Mouse (Mus musculus) thymus, postnatal 0 days (tissue): ENCODE measurements around the gene Fcer2a. TPM values are rescaled to one million over a fixed set of nuclear protein-coding genes. Genes with fewer than 3 reads are reported as not detected.

Experiments used
- DNase-seq: peaks from one replicate; pipeline ENCODE4 v3.0.0-alpha.2; 2015; ENCODE audit warnings: low spot score
- polyA plus RNA-seq: library from polyadenylated mRNA; unstranded; fragments of >200 nt; fragmentation: Nextera tagmentation; extraction: Ambion mirVana; gene quantifications from 2 replicates; pipeline ENCODE4 v1.2.1, GENCODE M21; 2015

Fcer2a gene
- polyA plus RNA-seq, result 0.31 and 0.37 TPM in 2 replicates

GRCm38 (mm10) chr8:3694121-3694520 is at the start of gene Fcer2a:
Fcer2a (minus strand) TSS chr8:3694175.
- DNase-seq, result no peak

DNA sequence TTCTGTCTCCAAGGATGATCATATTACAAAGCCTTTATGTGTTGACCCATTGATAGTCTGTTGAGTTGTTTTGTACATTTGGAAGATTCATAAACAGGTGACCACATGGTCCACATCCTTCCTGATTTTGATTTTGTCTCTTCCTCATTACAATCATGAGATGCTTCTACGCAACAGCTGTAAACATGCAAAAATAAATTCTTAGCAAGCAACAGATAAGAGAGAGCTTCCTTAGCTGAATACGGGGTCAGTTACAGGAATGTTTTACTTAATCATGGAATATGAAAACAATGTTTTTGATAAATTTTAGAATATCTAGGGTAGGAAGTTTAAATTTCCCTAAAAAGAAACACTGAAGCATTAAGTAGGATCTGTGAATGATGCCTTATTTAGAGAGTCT is 43.0 kb upstream of the Fcer2a start:
- no peak for DNase-seq

GRCm38 (mm10) chr8:3735599-3735998 is 41.6 kb upstream of the Fcer2a start:
- DNase-seq, result no peak

- DNase-seq, result no peak
Observed at GRCm38 (mm10) chr8:3734084-3734483, 40.1 kb upstream of the Fcer2a start.

DNA sequence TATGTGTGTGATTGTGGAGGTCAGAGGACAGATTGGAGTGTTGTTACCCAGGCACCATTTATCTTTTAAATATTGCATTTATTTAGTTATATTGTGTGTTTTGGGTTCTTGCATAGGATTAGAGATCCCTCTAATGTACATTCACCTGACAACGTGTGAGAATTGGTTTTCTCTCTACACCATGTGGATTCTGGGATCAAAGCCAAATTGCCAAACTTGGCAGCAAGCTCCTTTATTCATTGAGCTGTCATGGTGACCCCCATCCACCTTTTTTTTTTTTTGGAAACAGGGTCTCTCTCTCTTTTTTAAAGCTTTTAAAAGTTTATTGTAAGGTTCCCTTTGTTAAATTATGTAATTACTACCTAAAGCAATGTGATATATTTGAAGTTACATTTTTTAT is 27.1 kb upstream of the Fcer2a start:
- DNase-seq, result no peak

DNA sequence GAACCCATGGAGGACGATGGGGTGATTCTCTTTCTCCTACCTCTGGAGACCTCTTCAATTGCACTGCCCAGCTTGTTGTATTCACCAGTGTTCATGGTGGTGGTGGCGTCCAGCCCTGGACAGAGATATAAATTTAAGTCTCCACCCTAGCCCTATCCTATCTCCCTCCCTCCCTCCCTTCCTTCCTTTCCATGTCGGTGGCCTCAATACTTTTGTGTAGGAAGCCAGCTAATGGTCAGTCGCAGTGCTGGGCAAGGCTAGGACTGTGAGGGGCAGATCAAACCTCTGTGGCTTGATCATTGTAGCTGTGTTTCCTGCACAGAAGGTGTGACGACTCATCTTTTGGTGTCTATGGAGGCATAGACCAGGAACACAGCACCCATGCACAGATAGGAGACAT is 26.6 kb upstream of the Fcer2a start, which contains the start of gene Clec4g:
Gene Clec4g, minus strand, starts transcription at position 101 of the 400 bp plus-strand sequence.
- DNase-seq, result no peak

DNA sequence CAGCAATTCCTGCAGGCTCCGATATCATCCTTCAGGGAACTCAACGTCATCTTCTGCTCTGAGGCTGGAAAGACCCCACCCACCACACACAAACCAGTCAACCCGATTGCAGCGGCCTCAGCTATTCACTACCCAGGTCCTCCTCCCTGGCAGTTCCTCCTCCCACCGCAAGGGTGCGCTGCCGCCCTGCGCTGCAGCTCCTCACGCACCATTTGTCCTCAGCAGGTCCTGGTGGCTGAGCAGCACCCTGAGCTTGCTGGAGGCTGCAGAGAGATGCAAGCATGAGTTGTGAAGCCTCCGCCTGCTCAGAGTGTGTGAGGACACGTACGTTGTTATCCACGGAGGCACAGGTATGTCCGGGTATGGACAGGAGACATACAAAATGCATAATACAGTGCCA is 24.6 kb upstream of the Fcer2a start:
- DNase-seq, result peak; percentile 74

- DNase-seq, result no peak
Observed at GRCm38 (mm10) chr8:3717321-3717954, 23.5 kb upstream of the Fcer2a start.

GRCm38 (mm10) chr8:3711646-3712045 is 17.7 kb upstream of the Fcer2a start:
- DNase-seq, result peak; percentile 33

GRCm38 (mm10) chr8:3710312-3710711 is 16.3 kb upstream of the Fcer2a start:
- no peak for DNase-seq

- DNase-seq, result no peak
Observed at GRCm38 (mm10) chr8:3707611-3708010, 13.6 kb upstream of the Fcer2a start.

DNA sequence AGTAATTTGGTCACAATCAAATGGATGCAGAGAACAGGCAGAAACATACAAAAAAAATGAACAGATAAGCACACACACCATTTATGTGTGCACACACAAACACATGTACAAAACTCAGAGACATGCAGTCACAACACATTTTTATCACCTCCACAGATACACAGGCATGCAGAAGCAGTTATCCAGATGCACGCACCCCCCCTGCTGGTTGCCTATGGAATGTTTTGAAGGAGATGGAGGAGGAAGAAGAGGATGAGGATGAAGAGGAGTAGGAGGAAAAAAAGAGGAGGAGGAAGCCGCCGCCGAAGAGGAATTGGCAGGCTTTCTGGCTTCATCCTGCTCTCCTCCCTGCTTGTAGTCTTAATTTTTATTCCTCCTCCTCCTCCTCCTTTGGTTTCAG is 11.7 kb upstream of the Fcer2a start:
- no peak for DNase-seq

DNA sequence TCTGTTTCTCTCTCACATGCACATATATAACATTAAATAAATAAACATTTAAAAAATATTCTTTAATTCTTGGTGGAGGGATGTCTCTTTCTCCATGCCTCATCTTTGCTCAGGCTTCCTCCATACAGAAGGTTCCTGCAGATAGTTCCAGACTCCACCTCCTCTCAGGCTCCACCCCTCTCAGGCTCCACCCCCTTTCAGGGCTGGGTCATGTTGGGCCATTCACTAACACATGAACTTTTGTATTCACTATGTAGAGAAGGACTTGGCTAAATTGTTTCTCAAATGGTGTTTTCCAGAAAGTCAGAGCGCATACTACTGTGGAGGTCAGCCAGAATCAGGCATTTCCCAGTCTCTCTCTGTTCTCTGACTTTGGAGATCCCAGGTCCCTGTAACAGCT is 7.5 kb upstream of the Fcer2a start:
- no peak for DNase-seq

GRCm38 (mm10) chr8:3690774-3691173 is 3.2 kb downstream of the Fcer2a start:
- DNase-seq, result no peak

- DNase-seq, result no peak
Observed at GRCm38 (mm10) chr8:3687537-3687936, 6.4 kb downstream of the Fcer2a start.

DNA sequence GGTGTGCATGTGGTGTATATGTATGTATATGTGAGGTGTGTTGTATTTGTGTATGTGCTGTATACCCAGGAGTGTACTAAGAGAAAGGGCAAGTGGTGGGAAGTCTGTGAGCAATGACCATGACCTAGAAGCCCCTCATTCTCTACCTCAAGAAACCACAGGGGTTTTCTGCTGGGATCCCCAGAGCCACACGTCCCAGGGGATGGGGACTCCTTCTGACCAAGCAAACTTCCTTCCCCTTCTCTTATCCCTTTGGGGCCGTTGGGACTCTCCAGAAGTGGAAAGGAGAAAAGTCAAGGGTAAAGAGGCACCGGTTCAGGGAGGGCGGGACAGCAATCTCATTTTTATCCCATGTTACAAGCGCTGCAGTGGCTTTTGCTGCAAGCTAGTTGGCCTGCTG is 8.6 kb downstream of the Fcer2a start:
- DNase-seq, result no peak

DNA sequence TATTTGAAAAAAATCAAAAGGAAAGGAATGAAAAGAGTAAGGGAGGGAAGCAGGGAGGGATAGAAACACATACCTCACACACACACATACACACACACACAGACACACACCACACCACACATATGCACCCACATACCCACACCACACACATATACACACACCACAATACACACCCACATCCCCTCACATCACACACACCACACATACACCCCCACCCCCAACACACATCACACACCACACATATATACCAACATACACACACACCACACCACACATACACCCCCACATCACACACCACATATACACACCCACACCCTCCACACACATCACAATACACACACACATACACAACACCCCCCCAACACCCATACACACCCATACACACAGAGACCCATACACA is 9.4 kb downstream of the Fcer2a start:
- DNase-seq, result no peak

GRCm38 (mm10) chr8:3683408-3684176 is 10.4 kb downstream of the Fcer2a start:
- DNase-seq, result no peak

- no peak for DNase-seq
Observed at GRCm38 (mm10) chr8:3682435-3682834, 11.5 kb downstream of the Fcer2a start.

DNA sequence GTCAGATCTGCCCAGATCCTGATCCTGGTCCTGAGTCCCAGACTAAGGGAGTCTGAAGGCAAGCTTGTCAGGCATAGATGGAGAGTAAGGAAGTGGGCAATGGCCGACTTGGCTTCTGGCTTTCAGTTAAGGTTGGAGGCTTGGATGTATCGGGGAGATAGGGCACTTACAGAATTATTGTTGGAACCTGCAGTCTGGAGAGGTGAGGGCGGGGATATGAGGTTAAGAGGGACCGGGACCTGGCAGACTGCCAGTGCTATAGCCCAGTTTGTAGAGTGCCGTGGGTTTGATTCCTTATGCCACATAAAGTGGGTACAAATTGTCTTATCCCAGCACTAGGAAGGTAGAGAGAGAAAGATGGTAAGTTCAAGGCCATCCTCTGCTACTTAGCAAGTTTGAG is 14.3 kb downstream of the Fcer2a start:
- DNase-seq, result no peak

DNA sequence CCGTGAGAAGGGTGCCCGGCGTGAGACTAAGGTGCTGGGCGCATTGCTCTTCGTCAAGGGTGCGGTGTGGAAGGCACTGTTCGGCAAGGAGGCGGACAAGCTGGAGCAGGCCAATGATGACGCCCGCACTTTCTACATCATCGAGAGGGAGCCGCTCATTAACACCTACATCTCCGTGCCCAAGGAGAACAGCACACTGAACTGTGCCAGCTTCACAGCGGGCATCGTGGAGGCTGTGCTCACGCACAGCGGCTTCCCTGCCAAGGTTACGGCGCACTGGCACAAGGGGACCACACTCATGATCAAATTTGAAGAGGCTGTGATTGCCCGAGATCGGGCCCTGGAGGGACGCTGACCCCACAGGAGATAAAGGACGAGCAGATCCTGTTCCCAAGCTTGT is 14.7 kb downstream of the Fcer2a start:
- DNase-seq, result no peak

DNA sequence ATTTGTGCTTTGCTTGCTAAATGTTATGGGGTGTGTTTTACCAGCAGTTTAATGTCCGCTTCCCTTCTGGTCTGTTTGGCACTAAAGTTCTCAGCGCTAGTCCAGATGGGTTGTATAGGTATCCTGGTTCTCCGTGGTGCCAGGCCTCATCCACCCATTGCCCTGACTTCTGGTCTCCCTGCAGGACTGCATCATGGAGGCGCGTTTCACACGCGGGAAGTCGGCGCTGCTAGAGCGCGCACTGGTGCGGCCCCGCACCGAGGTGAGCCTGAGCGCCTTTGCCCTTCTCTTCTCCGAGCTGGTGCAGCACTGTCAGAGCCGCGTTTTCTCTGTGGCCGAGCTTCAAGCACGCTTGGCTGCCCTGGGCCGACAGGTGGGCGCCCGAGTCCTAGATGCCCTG is 15.1 kb downstream of the Fcer2a start:
- no peak for DNase-seq

DNA sequence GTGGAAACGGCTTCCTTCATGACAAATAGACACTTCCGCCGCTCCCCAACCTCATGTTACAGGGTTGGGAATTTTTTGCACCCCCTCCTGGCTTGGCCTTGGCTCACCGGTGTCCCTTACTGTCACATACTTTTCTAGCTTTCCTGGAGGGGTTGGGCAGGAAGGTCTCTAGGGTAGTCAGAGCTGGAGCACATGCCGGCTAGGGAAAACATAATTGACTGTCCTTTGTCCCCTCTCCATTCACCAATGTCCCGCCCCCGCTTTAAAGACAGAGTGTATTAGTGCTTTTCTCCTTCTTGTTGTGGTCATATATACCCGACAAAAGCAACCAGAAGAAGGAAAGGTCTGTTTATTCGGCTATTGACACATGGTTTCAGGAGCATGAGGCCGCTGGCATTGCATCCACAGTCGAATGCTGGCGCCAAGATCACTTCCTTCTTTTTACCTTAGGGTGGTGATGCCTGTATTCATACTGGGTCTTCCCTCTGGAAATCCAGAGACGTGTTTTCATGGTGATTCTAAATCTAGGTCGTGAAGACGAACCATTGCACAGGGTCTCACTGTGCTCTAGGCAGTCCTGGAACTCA is 16.9 kb downstream of the Fcer2a start:
- no peak for DNase-seq
